Mouse (Mus musculus) hindbrain, embryonic 14.5 days (tissue): ENCODE results near the gene Gm10681. TPM values are rescaled to one million over a fixed set of nuclear protein-coding genes. Genes with fewer than 3 reads are reported as not detected.
"Not testable (repeated sequence)": the region's sequence is repeated elsewhere in the genome, so short reads cannot be mapped to it uniquely, and the experiment has no call there.

ENCODE experiments used
- ATAC-seq: fragments of 200-750 bp; cut with Nextera tagmentation; 2 replicates; pipeline ENCODE4 v1.8.0; 2017; ENCODE audit warnings: moderate number of reproducible peaks, mild to moderate bottlenecking, moderate TSS enrichment, moderate library complexity; ENCODE audit not compliant: low FRiP score
- DNase-seq: peaks from one replicate; pipeline ENCODE4 v3.0.0-alpha.2; 2015; ENCODE audit warnings: low spot score
- H3K27ac ChIP-seq: fragments of 300-500 bp; sonication (generic); 2 replicates; pipeline ENCODE4 v1.5.1; 2014; ENCODE audit warnings: mild to moderate bottlenecking, moderate library complexity
- H3K27me3 ChIP-seq: fragments of 300-500 bp; sonication (generic); 2 replicates; pipeline ENCODE4 v1.6.1; 2014; ENCODE audit warnings: mild to moderate bottlenecking, low read length, mixed read lengths; ENCODE audit not compliant: control insufficient read depth, insufficient read depth
- H3K36me3 ChIP-seq: fragments of 300-500 bp; sonication (generic); replicated peaks from 2 replicates; pipeline ENCODE4 v1.6.1; 2014; ENCODE audit not compliant: control insufficient read depth, insufficient read depth
- H3K4me1 ChIP-seq: fragments of 300-500 bp; sonication (generic); replicated peaks from 2 replicates; pipeline ENCODE4 v1.6.1; 2014; ENCODE audit warnings: antibody characterized with exemption, low read length, mixed read lengths; ENCODE audit not compliant: control insufficient read depth, insufficient read depth
- H3K4me2 ChIP-seq: fragments of 300-500 bp; sonication (generic); replicated peaks from 2 replicates; pipeline ENCODE4 v1.6.1; 2014; ENCODE audit warnings: mild to moderate bottlenecking, moderate library complexity
- H3K4me3 ChIP-seq: fragments of 300-500 bp; sonication (generic); replicated peaks from 2 replicates; pipeline ENCODE4 v1.5.1; 2014; ENCODE audit warnings: mild to moderate bottlenecking, low read length
- H3K9ac ChIP-seq: fragments of 300-500 bp; sonication (generic); 2 replicates; pipeline ENCODE4 v1.6.1; 2014
- H3K9me3 ChIP-seq: fragments of 300-500 bp; sonication (generic); 2 replicates; pipeline ENCODE4 v1.6.1; 2016; ENCODE audit warnings: low read length; ENCODE audit not compliant: control insufficient read depth
- WGBS: fragments of 180-500 bp; shearing (Covaris S2); extraction: QIAGEN DNeasy Blood & Tissue Kit; methylation state at CpG from one replicate; pipeline ENCODE4 v1.1.7; 2014; 5-methylcytosine and 5-hydroxymethylcytosine counted together
- polyA plus RNA-seq: library from polyadenylated mRNA; unstranded; fragments of >200 nt; fragmentation: Nextera tagmentation; extraction: Ambion mirVana; gene quantifications from 2 replicates; pipeline ENCODE4 v1.2.1, GENCODE M21; 2014

Gm10681 gene
- polyA plus RNA-seq, 1 experiment from 2014 or later: 0.23 TPM

DNA sequence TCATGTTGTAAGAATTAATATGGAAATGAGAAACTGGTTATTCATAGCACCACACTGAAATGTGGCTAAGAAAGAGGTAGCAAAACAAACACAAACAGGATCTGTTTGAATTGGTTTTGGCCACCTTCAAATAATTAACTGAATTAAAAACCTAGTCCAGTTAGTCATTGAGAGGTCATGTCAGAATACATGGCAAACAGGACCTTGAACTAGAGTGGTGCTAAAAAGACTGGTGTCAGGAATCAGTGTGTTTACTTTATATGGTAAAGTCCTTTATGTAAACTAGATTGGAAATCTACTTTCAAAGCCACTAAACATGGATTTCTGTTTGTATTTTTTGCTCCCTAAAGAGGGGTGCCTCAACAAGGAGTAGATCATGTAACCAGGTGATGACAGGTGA lies 6.0 kb downstream of the Gm10681 start:
- not testable (repeated sequence) for H3K4me1 ChIP-seq, H3K4me2 ChIP-seq, H3K9ac ChIP-seq, H3K9me3 ChIP-seq, H3K36me3 ChIP-seq, ATAC-seq, H3K4me3 ChIP-seq, H3K27ac ChIP-seq, DNase-seq, H3K27me3 ChIP-seq

DNA sequence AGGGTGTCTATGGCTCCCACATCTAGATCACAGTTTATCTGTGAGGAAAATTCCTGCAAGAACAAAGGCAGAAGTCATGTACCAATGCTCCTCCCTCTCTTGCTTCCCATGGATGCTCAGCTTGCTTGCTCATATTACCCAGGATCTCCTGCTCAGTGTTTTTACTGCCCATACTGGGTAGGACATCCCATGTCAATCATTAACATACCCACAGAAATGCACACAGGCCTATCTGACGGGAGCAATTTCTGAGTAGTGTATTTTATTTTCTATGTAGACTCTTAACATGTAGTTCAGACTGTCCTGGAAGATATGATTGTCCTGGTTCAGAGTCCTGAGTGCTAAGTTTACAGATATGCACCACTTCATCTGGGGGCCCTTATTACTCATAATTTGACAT lies 6.4 kb downstream of the Gm10681 start:
- DNase-seq, ATAC-seq, H3K4me2 ChIP-seq, H3K4me3 ChIP-seq, H3K27me3 ChIP-seq, H3K36me3 ChIP-seq, H3K4me1 ChIP-seq, H3K9ac ChIP-seq, H3K9me3 ChIP-seq, H3K27ac ChIP-seq: not testable (repeated sequence)
- WGBS: no CpG with 5 or more reads among the region's 1 CpGs

DNA sequence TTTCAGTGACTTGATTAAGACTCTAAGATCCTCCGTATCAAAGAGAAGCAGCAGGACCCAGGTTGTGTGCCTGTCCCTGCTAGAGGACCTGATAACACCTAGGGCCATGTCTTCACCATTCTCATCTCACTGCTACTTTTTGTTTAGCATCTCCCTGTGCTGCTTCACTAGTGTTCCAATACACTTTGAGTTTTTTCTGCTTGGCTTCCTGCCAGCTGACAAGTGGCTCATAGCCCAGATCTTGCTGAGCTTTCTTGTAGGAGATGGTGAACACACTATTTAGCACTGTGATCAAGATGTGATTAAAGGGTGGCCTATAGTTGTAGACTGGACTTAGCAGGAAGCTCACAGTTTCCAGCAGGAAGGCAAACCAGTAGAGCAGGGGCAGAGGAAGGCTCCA lies 7.6 kb downstream of the Gm10681 start:
- not testable (repeated sequence) for H3K9ac ChIP-seq, H3K9me3 ChIP-seq, H3K4me3 ChIP-seq, H3K36me3 ChIP-seq, H3K27ac ChIP-seq, H3K4me2 ChIP-seq, H3K27me3 ChIP-seq, H3K4me1 ChIP-seq, ATAC-seq
- WGBS: no CpG with 5 or more reads among the region's 1 CpGs
- peak; percentile 58 for DNase-seq

DNA sequence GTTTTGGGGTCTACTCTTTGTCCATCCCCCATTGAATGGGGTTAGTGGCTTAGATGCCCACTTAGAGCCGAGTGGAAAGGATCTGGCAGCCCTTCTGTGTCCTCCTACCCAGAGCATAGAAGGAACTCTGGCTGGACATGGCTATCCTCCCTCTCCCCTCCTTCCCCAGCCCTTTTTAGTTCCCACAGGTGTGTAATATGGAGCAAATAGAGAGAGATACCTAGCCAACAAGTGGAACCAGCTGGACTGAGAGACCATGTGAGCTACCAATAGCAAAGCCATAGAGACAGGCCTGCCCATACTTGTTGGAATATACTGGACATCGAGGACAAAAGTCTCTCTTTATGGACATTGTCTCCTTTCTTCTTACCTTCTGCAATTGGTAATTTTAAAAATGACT lies 20.9 kb downstream of the Gm10681 start:
- DNase-seq, H3K9me3 ChIP-seq, H3K4me1 ChIP-seq, H3K4me2 ChIP-seq, H3K36me3 ChIP-seq, H3K27me3 ChIP-seq, H3K9ac ChIP-seq, H3K27ac ChIP-seq, H3K4me3 ChIP-seq: not testable (repeated sequence)
- peak; percentile 17; the same call in 1 of the 2 replicates for ATAC-seq
- WGBS: 80% methylated on average over 2 of the region's 2 CpGs

DNA sequence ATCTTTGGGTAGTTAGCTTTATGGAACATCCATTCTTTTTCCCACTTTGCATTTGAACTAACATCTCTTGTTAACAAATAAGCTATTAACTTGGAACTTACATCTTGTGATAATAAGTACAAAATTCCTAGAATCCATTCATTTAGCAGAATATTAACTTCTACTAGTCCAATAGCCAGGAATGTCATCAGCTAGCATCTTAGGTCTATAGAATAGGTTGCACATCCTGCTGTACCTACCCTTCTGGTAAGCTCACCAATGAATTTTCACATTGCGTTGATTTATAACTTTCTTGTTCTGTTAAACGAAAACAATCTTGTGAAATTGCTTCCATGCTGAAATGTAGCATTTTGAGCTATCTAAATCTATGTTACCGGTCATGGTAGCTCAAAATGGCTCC lies 23.7 kb downstream of the Gm10681 start:
- H3K36me3 ChIP-seq, H3K27me3 ChIP-seq, H3K9ac ChIP-seq, H3K4me3 ChIP-seq, DNase-seq, H3K4me1 ChIP-seq, H3K27ac ChIP-seq, ATAC-seq, H3K4me2 ChIP-seq, H3K9me3 ChIP-seq: not testable (repeated sequence)
- WGBS: no CpG with 5 or more reads among the region's 3 CpGs

DNA sequence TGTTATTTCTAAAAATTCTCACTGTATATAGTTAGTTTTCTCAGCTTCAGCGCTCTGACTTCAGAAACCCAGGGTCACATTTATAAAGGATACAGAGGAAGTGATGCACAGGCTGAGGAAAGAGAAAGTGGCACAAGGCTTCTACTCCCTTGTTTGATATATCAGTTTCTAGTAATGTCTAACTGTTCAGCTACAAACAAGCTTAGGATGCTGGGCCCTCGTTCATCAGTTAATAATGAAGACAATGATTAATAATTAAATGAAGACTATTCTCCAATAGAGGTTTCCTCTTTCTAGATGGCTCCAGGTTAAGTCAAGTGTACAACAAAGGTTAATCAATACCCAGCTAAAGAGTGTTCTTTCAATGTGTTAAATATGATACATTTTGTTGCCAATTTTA lies 24.8 kb downstream of the Gm10681 start:
- not testable (repeated sequence) for DNase-seq, H3K4me1 ChIP-seq, H3K4me3 ChIP-seq, ATAC-seq, H3K9me3 ChIP-seq, H3K9ac ChIP-seq, H3K27ac ChIP-seq, H3K27me3 ChIP-seq, H3K4me2 ChIP-seq, H3K36me3 ChIP-seq
- no CpG with 5 or more reads among the region's 2 CpGs for WGBS

DNA sequence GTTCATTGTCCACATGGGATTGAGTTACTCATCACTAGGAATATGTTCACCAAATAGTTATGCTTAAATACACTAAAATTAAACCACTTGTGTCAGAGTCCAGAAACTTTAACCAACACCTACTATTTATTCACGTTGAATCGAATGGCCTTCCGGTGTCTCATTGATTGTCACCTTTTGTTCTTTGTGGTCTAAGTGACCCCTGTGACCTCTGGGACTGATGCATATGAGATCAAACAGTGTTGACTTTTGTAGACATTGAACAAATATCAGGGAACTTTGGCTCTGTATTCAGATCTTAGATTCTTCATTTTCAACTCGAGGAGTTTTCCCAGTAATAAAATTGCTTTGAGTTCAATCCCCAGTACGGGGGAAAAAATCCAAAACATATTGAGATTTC lies 27.9 kb downstream of the Gm10681 start:
- H3K4me2 ChIP-seq, H3K9me3 ChIP-seq, H3K4me3 ChIP-seq, H3K9ac ChIP-seq, H3K4me1 ChIP-seq, H3K36me3 ChIP-seq, ATAC-seq, DNase-seq, H3K27ac ChIP-seq, H3K27me3 ChIP-seq: not testable (repeated sequence)
- WGBS: no CpG with 5 or more reads among the region's 5 CpGs

DNA sequence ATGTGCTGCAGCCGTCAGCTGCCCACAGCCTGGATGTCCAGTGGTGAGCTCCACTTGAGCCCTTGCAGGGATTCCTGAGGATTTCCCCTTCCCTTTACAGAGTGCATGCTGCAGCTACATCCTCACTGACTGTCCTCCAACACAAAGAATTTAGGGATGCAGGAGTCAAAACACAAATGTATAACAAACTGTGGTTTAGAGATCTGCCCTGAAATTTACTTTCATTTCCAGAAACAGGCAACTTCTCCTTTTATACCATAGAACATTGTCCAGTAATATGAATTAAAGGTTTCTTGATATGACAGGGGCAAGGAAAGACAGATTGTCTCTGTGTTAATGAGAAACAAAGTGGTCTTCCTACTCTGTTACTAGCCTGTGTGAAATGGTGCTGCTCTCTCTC lies 37.8 kb downstream of the Gm10681 start:
- not testable (repeated sequence) for H3K4me2 ChIP-seq, H3K27ac ChIP-seq, H3K27me3 ChIP-seq, DNase-seq, H3K9me3 ChIP-seq, H3K36me3 ChIP-seq, H3K9ac ChIP-seq, H3K4me1 ChIP-seq, ATAC-seq, H3K4me3 ChIP-seq
- no CpG with 5 or more reads among the region's 1 CpGs for WGBS

DNA sequence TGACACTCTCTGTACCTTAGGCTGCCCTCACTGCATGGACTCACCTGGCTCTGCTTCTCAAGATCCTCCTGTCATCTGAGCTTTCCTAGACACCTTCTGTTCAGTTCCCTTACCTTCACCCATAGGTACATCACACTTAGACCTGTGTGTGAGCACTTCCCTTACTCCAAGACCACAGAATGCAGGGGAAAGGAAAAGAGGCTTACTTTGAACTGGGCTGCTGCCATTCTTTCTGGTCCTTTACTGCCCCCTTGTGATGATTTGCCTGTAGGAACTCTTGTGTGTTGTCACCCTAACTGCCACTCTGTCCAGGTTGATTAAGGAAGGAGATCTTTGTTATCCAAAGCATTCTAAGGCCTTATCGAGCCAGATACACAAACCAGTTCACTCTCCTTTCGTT lies 38.4 kb downstream of the Gm10681 start:
- H3K27me3 ChIP-seq, H3K4me2 ChIP-seq, DNase-seq, H3K4me1 ChIP-seq, H3K9me3 ChIP-seq, H3K27ac ChIP-seq, H3K9ac ChIP-seq, H3K4me3 ChIP-seq, H3K36me3 ChIP-seq: not testable (repeated sequence)
- peak; percentile 66; the same call in 1 of the 2 replicates for ATAC-seq
- WGBS: no CpG with 5 or more reads among the region's 2 CpGs

DNA sequence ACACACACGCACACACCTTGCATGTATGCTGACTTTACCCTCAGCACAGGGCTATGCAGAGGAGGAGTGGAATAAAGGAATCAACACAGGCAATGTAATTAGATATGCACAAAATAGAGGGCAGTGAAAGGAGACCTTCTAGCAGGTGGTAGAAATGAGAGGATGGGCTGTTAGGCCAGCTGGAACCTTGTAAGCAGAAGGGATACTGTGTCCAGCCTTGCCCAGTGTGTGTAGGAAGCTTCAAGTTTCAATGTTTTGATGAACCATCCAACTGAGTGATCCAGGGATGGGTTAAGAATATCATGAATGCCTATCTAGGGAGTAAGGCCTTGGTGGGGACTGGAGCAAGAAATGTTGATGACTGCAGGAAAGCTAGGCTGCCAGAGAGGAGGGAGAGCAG lies 40.1 kb downstream of the Gm10681 start:
- H3K4me1 ChIP-seq, H3K9ac ChIP-seq, ATAC-seq, H3K4me2 ChIP-seq, H3K9me3 ChIP-seq, H3K27ac ChIP-seq, H3K27me3 ChIP-seq, H3K4me3 ChIP-seq, DNase-seq, H3K36me3 ChIP-seq: not testable (repeated sequence)
- WGBS: no CpG with 5 or more reads among the region's 1 CpGs
